Mouse (Mus musculus): ENCODE results near the gene Tmem145. TPM values are rescaled to one million over a fixed set of nuclear protein-coding genes. Genes with fewer than 3 reads are reported as not detected.

Tmem145 gene
- total RNA-seq (2023; ENCODE audit: inconsistent age), result not detected in 4 replicates

DNA sequence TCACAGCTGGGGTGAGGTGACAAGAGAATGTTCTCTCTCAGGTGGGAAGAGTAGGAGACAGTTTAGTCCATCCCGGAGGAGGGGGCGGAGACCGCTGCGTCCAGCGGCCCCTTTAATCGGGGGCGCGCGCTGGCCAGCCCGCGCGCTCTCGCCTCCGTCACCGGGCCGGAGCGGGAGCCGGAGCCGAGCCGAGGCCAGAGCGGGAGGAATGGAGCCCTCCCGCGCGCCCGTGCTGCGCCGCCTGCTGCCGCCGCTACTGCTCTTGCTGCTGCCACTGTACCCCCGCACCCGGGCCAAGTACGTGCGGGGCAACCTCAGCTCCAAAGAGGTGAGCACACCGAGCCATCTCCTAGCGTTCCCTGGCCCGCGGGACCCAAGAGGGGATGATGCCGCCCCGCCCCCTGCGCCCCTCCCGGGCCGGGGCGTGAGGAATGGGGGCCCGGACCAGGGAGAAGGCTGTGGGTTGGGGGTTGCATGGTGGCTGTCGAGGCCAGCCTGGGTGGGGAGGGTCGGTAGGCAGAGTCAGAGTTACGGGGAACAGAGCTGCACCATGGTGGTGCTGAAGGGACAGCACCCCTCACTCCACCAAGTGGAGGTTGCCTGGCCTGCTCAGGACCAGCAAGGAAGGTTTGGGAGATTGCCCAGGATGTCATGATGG, at the start of gene Tmem145:
Gene Tmem145, plus strand, starts transcription at position 151 of the 658 bp plus-strand sequence.

DNA sequence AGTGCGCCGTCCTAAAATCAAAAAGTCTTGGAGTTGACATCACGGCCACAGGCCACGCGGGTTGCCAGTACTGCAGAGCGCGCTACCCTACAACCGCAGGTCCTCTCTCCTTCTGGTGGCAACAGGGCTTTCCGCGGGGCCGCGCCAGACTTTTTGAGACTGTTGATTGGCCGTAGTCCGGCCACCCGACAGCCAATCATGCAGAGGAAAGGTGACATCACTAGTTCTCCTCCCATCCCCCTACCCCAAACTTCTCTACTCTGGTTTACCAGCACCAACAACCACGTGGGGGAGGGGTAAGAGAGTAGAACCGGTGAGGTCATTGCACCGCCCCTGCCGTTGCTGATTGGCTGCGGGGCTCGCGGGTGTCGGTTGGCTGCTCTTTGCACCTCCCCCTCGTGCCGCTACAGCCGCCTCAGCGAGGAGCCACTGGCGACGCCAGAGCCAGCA, 38.6 kb upstream of the Tmem145 start, which contains the start of gene Cic:
Gene Cic, plus strand, starts transcription at position 404 of the 450 bp plus-strand sequence.

DNA sequence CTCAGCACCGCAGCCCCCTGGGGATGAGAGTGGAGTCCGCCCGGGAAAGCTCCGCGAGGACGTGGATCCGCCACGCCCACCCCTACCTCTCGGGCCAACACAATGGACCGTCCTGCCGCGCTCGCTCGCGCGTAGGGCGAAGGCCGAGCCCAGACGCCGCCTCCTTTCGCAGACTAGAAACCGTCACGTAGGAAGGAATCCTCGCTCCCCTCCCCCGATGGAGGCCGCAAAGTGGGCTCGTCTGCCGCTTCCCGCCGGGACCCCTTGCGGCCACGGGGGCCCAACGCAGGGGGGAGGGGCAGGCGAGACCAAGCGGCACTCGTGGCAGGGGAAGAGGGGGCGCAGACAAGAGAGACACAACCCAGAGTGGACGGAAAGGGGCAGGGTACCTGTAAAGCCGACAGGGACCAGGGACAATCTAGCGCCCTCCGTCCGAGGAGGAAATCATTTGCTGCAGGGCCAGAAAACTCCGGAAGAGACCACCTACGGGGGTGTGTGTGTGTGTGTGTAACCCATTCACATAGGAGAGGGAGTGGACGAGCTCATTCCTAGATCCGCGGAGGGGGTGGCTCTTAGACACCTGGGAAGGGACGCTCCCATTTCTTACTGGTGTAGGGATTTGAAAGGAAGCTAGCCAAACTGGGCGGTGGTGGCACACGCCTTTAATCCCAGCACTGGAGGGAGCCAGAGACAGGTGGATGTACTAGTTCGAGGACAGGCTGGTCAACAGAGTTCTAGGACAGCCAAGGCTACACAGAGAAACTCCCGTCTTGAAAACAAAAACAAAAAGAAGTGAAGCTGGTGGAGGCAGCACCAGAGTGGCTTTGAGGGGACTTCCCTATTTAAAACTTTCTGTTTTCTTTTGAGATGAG, 8.2 kb upstream of the Tmem145 start, which contains the start of gene Pafah1b3:
Gene Pafah1b3, minus strand, starts transcription at position 533 of the 872 bp plus-strand sequence.

DNA sequence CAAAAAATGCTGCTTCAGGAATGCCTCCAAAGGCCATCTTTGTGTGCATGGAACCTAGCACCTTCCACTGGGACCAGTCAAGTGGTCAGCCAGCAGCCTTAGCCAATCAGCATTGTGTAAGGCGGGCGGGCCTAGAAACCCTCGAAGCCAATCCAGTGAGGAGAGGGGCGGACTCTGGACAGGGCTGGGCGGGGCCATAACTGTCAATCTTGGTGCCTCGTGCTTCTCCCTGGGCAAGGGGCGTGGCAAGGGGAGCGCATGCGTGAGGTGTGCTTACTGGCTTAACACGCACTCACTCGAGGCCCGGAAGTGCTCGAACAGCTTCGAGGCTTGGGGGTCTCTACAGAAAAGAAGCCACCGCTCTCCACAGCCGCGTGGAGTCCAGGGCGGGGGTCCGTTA, 4.8 kb upstream of the Tmem145 start, which contains the start of gene Prr19:
Gene Prr19, plus strand, starts transcription at position 349 of the 400 bp plus-strand sequence.

DNA sequence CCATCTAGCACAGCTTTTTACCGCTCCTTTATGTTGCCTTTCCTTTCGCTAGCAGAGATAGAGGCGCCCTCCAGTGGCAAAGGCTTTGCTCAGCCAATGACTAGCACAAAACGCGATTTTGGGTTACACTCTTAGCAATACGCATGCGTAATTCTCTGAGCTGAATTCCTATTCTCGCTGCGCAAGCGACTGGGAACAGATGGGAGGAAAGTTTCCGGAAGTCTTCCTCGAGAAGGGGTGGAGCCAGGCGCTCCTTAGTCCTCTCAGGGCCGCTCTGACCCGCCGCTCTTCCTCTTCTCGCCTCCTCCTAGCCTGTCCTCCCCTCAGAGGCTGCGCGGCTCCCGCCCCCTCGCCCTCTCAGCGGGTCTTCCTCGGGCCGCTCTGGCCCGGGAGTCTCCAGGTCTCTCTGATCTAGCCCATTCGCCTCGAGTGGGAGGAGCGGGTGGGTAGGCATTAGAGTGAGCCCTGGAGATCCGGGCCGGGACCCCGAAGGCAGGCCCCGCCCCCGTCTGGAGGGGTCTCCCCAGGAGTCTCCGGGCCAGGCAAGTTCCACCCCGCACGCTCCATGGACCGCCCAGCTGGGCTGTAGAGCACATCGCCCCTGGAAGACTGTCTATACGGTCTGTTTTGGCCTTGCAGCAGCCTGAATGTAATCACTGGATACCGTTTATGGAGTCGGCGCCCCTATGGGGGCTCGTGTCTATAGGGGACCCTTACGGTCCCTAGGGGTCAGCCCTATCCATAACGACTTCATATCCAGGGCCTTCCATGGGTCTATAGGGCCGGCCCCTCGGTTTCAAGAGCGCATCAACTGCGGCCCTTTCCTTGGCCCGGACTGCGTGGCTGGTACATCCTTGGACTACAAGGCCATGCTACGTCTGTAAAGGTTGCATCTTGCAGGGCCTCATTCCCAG, 10.9 kb downstream of the Tmem145 start, which contains the start of gene Megf8:
Gene Megf8, plus strand, starts transcription at position 633 of the 914 bp plus-strand sequence.

Other genes with a start within 250 kb of the Tmem145 start
- gene Grik5, start 233.8 kb upstream of the Tmem145 start, total RNA-seq (2023; ENCODE audit: inconsistent age), result 1.9 to 3.4 TPM (median 3.1 TPM) in 4 replicates
- 13.0 to 18.2 TPM (median 14.8 TPM) in 4 replicates for gene Zfp574, start 233.5 kb upstream of the Tmem145 start, total RNA-seq (2023; ENCODE audit: inconsistent age)
- gene Pou2f2, start 126.4 kb upstream of the Tmem145 start, total RNA-seq (2023; ENCODE audit: inconsistent age), result 156 to 187 TPM (median 177 TPM) in 4 replicates
- gene Dedd2, start 85.5 kb upstream of the Tmem145 start, total RNA-seq (2023; ENCODE audit: inconsistent age), result 71.2 to 82.1 TPM (median 74.6 TPM) in 4 replicates
- 12.5 to 14.9 TPM (median 13.9 TPM) in 4 replicates for gene Zfp526, start 84.7 kb upstream of the Tmem145 start, total RNA-seq (2023; ENCODE audit: inconsistent age)
- gene Gsk3a, start 68.3 kb upstream of the Tmem145 start, total RNA-seq (2023; ENCODE audit: inconsistent age), result 86.7 to 89.1 TPM (median 88.1 TPM) in 4 replicates
- gene Erf, start 55.3 kb upstream of the Tmem145 start, total RNA-seq (2023; ENCODE audit: inconsistent age), result 14.7 to 23.8 TPM (median 21.3 TPM) in 4 replicates
- 289 to 336 TPM (median 319 TPM) in 4 replicates for gene Cic, start 38.4 kb upstream of the Tmem145 start, total RNA-seq (2023; ENCODE audit: inconsistent age)
- 47.3 to 63.0 TPM (median 55.7 TPM) in 4 replicates for gene Pafah1b3, start 8.1 kb upstream of the Tmem145 start, total RNA-seq (2023; ENCODE audit: inconsistent age)
- gene Prr19, start 4.7 kb upstream of the Tmem145 start, total RNA-seq (2023; ENCODE audit: inconsistent age), result not detected in 4 replicates
- gene Megf8, start 11.1 kb downstream of the Tmem145 start, total RNA-seq (2023; ENCODE audit: inconsistent age), result 1.7 to 2.1 TPM (median 1.9 TPM) in 4 replicates
- not detected in 4 replicates for gene Cnfn, start 63.6 kb downstream of the Tmem145 start, total RNA-seq (2023; ENCODE audit: inconsistent age)
- 32.7 to 37.1 TPM (median 35.2 TPM) in 4 replicates for gene Lipe, start 92.6 kb downstream of the Tmem145 start, total RNA-seq (2023; ENCODE audit: inconsistent age)
- gene Cxcl17, start 106.8 kb downstream of the Tmem145 start, total RNA-seq (2023; ENCODE audit: inconsistent age), result not detected in 4 replicates
- 43.2 to 52.4 TPM (median 46.4 TPM) in 4 replicates for gene Ceacam1, start 171.5 kb downstream of the Tmem145 start, total RNA-seq (2023; ENCODE audit: inconsistent age)
- 7.9 to 11.4 TPM (median 9.8 TPM) in 4 replicates for gene Ceacam2, start 233.8 kb downstream of the Tmem145 start, total RNA-seq (2023; ENCODE audit: inconsistent age)